Mouse (Mus musculus): Measurements from ENCODE around the gene Casp9.
A peak's percentile ranks its signal among the peaks of the same experiment; 100 is the strongest.

Gene Casp9

GRCm38 (mm10) chr4:141781201-141781985 is 12.0 kb upstream of the Casp9 start:
- no peak for DNase-seq

DNA sequence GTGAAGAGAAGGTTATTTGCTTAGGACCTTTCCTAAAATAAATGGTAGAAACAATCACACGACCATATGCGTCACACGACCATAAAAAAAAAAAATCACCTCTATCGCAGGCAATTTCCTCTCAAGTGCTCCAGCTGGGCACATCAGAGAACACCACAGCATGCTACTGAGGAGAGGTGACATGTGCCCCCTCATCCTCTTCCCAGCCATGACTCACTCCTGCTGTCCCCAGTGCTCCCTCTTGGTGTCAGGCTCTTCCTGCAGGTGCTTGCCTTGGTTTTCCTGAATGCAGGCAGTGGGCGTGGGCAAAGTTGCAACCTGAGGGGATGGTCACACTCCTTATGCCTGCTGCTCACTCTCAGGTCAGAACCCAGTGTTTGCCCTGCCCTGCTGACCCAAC is 8.6 kb upstream of the Casp9 start:
- no peak for DNase-seq

DNA sequence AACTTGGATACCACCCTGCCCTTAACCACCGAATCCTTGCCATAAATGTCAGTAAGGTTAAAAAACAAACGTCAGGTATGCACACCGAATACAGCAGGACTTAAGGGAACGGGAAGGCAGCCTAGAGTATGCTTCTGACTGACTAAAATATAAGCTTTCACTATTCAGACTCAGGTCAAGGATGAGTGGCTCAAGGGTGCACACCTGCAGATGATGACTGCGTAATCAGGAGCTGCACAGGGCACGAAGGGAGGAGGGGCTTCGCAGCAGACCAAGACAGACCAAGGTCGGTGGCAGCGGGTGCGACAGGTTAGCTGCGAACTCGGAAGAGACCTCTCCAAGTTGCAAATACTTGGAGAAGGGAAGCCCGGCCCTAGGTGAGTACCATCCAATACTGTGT is 7.3 kb upstream of the Casp9 start:
- DNase-seq: no peak

DNA sequence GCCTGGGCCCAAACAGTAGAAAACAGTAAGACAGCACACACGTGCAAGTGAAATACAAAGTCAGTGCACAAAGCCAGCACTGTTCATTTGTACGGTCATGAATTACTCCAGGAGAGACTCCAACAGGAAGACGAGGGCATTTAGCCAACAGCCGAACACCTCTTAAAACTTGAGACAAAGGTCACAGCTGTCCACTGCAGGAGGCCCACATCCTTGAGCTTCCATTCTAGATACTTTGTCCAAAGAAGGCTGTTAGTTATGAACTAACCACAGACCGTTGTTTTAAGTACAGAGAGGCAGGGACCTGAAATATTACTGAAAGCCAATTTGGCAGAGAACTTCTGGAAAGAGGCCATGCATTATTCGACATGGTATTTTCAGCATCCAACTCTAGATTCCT is 6.4 kb upstream of the Casp9 start:
- DNase-seq: peak; percentile 82

DNA sequence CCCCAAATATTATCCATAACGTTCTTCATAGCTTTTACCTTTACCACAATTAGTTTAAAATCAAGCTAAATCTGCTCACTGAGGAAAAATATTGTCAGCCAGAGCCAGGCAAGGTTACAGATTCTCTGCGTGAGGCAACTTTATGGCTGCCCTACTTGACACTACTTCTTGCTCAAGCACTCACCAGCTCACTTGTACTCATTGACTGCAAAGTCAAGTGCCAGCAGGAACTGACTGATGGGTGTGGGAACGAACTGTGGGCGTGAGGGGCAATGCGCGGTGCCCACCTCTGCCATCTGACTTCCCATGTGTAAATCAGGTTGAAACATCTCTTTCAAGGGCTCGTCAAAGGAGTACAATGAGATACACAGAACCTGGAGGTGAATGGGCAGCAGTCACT is 6.0 kb upstream of the Casp9 start:
- peak; percentile 28 for DNase-seq

DNA sequence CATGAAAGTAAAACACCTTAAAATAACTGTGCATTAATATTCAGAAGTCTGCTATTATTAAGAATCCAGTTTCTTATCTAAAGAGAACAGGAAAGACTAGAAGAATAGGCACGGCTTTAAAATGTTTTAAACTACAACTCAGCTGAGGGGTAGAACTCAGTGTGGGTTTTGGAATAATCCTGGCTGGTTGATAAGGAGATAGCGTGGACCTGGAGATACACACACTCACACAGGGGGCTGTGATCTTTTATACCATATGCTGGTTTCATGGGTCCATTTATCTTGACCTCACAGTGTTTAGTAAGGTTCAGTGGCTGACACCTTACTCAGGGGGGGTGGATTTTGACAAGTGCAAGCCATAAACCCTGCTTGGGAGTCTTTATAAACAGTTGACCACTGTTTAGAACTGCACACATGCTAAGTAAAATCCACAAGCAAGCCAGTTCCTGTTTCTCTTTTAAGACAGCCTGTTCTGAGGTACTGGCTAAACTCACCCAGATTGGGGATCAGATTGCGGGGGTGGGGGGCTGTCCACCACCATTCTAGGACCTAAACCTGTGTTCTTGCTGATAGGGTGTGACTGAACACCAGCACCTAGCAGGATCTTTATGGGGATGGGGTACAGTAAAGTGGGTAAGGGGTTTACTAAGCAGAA is 3.7 kb upstream of the Casp9 start:
- DNase-seq: no peak

DNA sequence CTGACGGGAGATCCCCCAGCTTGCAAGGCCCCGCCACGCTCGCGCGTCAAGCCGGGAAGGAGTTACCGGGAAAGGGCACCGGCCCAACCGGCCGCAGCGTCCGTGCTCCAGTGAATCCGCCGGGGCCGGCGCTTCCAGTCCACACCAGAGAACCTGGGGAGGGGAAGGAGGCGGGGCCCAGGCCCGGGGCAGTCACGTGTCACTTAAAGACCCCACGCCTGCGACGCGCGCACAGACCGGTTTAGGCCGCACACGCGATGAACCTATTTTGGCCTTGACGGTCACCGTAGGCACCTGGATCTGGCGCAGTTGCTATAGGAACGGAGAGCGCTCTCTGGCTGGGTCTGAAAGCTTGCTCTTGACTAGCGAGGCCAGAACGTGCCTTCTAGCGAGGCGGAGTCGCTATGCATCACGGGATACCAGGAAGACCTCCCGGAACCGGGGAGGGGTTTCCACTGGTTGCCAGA is 2.9 kb upstream of the Casp9 start, which contains the start of gene Dnajc16:
TSS of gene Dnajc16 (minus strand) at position 408 of the 467 bp plus-strand sequence.
- DNase-seq: peak; percentile 99

DNA sequence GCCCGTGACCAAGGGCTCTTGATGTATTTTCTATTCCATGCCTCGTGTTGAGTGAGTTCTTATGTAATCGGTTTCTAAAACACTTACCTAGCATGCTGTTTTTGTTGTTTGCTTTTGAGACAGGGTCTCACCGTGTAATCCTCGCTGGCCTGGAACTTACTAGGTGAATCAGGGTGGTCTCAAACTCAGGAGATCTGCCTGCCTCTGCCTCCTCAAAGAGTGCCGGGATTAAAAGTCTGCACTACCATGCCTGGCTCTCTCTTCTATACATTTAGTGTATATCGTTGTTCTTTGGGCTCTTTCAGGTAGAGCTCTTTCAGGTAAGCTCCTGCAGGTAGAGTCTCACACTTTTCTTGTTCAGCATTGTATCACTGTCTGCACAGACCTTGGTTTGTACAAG is 1.9 kb upstream of the Casp9 start:
- DNase-seq: peak; percentile 17

GRCm38 (mm10) chr4:141791951-141792350 is 1.5 kb upstream of the Casp9 start:
- DNase-seq: peak; percentile 21

DNA sequence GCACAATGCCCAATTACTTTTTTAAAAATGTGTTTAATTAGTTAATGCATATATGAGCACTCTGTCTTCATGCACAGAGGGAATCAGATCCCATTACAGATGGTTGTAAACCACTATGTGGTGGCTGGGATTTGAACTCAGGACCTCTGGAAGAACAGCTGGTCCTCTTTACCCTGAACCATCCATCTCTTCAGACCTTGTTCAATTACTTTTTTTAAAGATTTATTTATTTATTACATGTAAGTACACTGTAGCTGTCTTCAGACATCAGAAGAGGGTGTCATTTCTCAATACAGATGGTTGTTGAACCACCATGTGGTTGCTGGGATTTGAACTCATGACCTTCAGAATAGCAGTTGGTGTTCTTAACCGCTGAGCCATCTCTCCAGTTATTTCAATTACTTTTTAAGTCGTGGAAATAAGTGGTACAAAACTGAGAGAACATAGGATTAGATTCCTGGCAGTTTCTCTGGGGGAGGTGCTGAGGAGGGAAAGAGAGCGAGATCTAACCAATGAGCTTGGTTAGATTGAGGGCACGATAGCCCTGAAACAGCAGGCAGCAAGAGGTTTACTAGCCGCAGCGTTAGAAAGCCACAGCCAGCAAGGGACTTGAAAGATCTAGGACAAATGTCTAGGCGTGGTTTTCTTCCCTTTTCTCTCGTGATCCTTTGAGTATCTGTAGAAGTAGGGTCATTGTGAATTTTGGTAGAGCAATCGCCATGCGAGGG is 694 bp upstream of the Casp9 start:
- DNase-seq: peak; percentile 19

- DNase-seq: no peak
Measured at GRCm38 (mm10) chr4:141794152-141794535, 732 bp downstream of the Casp9 start.

DNA sequence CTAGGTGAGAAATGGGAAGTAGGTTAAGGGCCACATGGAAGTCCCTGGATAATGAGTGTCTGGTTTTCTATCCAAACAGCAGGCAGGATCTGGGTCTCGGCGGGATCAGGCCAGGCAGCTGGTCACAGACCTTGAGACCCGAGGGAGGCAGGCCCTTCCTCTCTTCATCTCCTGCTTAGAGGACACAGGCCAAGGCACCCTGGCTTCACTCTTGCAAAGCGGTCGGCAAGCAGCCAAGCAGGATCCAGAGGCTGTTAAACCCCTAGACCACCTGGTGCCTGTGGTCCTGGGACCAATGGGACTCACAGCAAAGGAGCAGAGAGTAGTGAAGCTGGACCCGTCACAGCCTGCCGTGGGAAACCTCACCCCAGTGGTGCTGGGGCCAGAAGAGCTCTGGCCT is 2.9 kb downstream of the Casp9 start:
- no peak for DNase-seq

GRCm38 (mm10) chr4:141796954-141797353 is 3.5 kb downstream of the Casp9 start:
- DNase-seq: no peak

DNA sequence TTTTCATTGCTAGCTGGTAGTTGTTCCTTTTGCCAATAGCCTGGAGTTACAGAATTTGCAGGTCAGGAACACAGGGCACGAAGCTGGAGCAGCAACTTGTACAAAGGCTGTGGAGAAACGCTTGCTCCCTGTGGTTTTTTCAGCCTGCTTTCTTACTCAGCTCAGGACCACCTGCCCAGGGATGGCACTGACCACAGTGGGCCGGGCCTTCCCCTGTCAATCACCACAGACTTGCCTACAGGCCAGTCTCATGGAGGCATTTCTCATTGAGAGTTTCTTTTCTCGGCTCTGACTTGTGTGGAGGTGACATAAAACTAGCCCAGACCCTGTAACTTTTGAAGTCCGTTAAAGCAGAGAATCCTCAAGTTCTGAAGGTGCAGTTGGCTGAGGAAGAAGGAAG is 4.1 kb downstream of the Casp9 start:
- DNase-seq: no peak

DNA sequence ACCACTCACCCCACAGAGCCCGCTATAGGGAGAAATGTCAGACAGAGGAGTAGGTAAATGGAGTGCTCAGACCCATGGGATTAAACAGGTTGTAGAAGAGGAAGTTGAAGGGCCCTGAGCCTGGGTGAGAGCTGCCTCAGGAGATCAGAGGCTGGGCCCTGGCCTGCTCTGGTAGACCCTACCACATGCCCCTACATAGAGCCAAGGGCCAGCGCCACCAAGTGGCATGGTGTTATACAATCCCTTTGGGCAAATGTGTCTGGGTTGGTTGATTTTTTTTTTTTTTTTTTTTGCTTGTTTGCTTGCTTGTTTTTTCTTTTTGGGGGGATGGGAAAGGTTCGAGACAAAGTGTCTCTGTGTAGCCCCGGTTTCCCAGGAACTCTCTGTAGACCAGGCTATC is 10.7 kb downstream of the Casp9 start:
- no peak for DNase-seq

- no peak for DNase-seq
Measured at GRCm38 (mm10) chr4:141805886-141806285, 12.5 kb downstream of the Casp9 start.

- no peak for DNase-seq
Measured at GRCm38 (mm10) chr4:141809850-141810464, 16.5 kb downstream of the Casp9 start.

- no peak for DNase-seq
Measured at GRCm38 (mm10) chr4:141810975-141811374, 17.6 kb downstream of the Casp9 start.

DNA sequence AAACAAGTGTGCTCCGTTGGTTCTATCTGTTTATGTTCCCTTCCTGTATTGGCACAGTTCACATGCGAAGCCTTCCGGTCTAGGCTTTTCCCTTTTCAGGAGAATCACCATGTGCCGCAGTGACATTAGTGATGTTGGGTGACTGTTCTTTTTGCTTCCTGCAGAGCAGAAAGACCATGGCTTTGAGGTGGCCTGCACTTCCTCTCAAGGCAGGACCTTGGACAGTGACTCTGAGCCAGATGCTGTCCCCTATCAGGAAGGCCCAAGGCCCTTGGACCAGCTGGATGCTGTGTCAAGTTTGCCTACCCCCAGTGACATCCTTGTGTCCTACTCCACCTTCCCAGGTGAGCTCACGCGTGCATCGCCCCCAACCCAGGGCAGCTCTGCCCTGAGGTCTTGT is 18.0 kb downstream of the Casp9 start:
- DNase-seq: no peak

DNA sequence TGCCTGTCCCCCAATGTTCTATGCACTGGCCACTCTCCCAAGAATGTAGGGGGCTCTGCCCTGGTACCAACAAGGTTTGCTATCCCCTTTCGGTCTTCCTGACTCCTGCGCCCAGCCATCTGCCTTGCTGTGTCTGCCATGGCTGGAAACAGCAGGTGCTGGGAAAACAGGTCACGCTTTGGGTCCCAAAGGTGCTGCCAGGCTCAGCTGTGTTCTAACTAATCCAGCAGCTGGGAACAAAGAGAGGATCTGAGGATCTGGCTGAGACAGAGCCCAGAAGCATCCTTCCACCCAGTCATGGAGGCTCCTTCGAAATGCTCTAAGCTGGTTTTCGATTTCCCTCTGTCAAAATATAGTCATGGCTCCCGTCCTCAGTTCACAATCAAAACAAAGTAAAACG is 22.9 kb downstream of the Casp9 start:
- DNase-seq: no peak

DNA sequence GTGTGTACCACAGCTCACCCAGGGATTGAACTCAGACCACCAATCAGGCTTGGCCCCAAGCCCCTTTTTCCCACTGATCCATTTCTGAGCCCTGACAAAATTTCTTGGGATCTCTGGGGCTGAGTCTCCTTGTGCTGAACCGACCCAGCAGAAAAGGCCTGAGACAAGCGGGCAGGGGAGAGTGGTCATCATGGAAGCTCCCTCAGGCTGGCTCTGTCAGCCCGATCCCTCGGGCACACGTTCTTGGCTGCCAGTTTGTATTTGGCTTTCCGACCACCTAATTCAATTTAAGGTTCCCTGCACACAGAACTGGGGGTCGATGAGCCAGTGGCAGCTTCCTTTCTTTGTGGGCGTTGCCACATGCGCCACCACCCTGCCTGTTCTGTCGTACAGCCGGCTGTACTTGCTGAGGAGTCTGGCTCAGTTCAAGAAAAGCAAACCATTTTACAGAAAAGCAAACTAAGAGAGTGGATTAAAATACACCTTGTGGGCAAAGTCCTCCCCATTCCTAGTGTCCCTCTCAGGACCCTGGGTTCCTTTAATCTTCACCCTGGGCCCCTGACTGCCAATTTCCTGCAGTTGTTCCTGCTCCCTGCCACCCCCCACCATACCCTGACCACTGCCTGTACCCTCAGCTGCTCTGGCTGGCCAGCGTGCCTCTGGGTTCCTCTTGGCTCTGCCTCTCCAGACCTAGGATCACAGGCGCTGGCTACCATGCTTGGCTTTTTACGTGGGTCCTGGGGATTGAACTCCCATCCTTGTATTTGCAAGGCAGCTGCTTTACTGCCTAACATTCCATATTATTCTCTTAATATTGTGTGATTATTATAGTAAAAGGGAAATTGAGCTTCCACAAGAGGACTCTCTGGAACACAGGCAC is 23.6 kb downstream of the Casp9 start:
- no peak for DNase-seq

DNA sequence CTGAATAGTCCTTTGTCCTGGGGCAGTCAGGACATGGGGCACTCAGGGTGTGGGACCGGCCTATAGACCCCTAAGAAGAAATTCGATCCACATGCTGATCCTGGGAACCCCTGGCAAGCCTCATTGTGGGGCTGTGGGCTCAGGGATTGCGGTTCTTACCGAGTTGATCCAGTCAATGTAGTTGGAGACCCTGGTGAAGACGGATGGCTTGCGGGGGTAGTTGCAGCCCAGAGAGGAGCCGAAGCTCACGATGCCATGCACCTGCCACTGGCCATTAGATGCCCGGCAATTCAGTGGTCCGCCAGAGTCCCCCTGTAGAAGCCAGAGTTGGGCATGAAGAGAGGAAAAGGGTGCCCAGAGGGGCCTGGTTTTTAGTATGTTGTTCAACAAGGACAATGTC is 24.3 kb downstream of the Casp9 start:
- DNase-seq: no peak
